Mouse (Mus musculus): ENCODE measurements around the gene Pdzd7. TPM values are rescaled to one million over a fixed set of nuclear protein-coding genes. Genes with fewer than 3 reads are reported as not detected.

Pdzd7 gene
- total and polyA plus RNA-seq, 2 experiments from 2014 or later = 2.9 to 5.9 TPM

GRCm38 (mm10) chr19:45075323-45076035 is 30.0 kb upstream of the Pdzd7 start:
- peak; percentile 29; the same call in 1 of the 2 replicates for TF ChIP-seq CTCF (IDR thresholded peaks at IDR 0.05)
- DNase-seq (ENCODE audit: low spot score) = no peak
- ATAC-seq (ENCODE audit: low FRiP score) = peak; percentile 33; the same call in 1 of the 2 replicates
- WGBS = under 1% methylated on average over 32 of the region's 32 CpGs
- H3K27me3 ChIP-seq (ENCODE audit: insufficient read depth, low read length) = peaks cover 44% of the 10 kb centered on the region
- peak overlapping the region; percentile 98 for H3K4me2 ChIP-seq (ENCODE audit: low read depth, low read length, poor library complexity, severe bottlenecking)
- H3K9ac ChIP-seq (replicated peaks; ENCODE audit: low read length, poor library complexity, severe bottlenecking) = peak overlapping the region; percentile 91
- H3K4me3 ChIP-seq (ENCODE audit: low read depth, low read length) = peak overlapping the region; percentile 68
- H3K27ac ChIP-seq (ENCODE audit: low read depth, low read length) = peak overlapping the region; percentile 96
- H3K4me1 ChIP-seq (ENCODE audit: insufficient read depth, low read length) = 0 out of 2 replicates have a peak, but pooled peaks cover 1% of the 10 kb centered on the region
- H3K9me3 ChIP-seq (ENCODE audit: low read length) = no peaks in the 10 kb centered on the region
- no peaks in the 10 kb centered on the region for H3K36me3 ChIP-seq (ENCODE audit: insufficient read depth, low read length)

GRCm38 (mm10) chr19:45074580-45075322 is 29.2 kb upstream of the Pdzd7 start, which contains the start of gene Kazald1:
TSS of gene Kazald1 (plus strand) at chr19:45075241.
- Histone ChIP-seq H3K4me3 (ENCODE audit: low read depth, low read length) (peak within 1 kb of the TSS; percentile 68), H3K36me3 (ENCODE audit: insufficient read depth, low read length) (no peaks in the 10 kb centered on the region), H3K27me3 (ENCODE audit: insufficient read depth, low read length) (peaks cover 44% of the 10 kb centered on the region), H3K4me2 (ENCODE audit: low read depth, low read length, poor library complexity, severe bottlenecking) (peak within 1 kb of the TSS; percentile 98), H3K27ac (ENCODE audit: low read depth, low read length) (peak within 1 kb of the TSS; percentile 96), H3K4me1 (ENCODE audit: insufficient read depth, low read length) (no peaks in the 10 kb centered on the region), H3K9me3 (ENCODE audit: low read length) (no peaks in the 10 kb centered on the region), H3K9ac (replicated peaks; ENCODE audit: low read length, poor library complexity, severe bottlenecking) (peak within 1 kb of the TSS; percentile 91)
- peak; percentile 96 for DNase-seq (ENCODE audit: low spot score)
- TF ChIP-seq CTCF (IDR thresholded peaks at IDR 0.05) = no peak
- peak; percentile 87 for ATAC-seq (ENCODE audit: low FRiP score)
- WGBS = under 1% methylated on average over 45 of the region's 45 CpGs

- DNase-seq (ENCODE audit: low spot score) (peak; percentile 92), ATAC-seq (ENCODE audit: low FRiP score) (peak; percentile 49; the same call in 1 of the 2 replicates)
- peaks cover 41% of the 10 kb centered on the region for H3K27me3 ChIP-seq (ENCODE audit: insufficient read depth, low read length)
- peak overlapping the region; percentile 91 for H3K9ac ChIP-seq (replicated peaks; ENCODE audit: low read length, poor library complexity, severe bottlenecking)
- peak overlapping the region; percentile 98 for H3K4me2 ChIP-seq (ENCODE audit: low read depth, low read length, poor library complexity, severe bottlenecking)
- 8% methylated on average over 20 of the region's 20 CpGs for WGBS
- H3K27ac ChIP-seq (ENCODE audit: low read depth, low read length) = no peak overlapping the region
- peak; percentile 85 for TF ChIP-seq CTCF (IDR thresholded peaks at IDR 0.05)
- no peaks in the 10 kb centered on the region for H3K36me3 ChIP-seq (ENCODE audit: insufficient read depth, low read length)
- no peaks in the 10 kb centered on the region for H3K9me3 ChIP-seq (ENCODE audit: low read length)
- peak overlapping the region; percentile 68 for H3K4me3 ChIP-seq (ENCODE audit: low read depth, low read length)
- H3K4me1 ChIP-seq (ENCODE audit: insufficient read depth, low read length) = no peaks in the 10 kb centered on the region
Measured at GRCm38 (mm10) chr19:45073871-45074542, 28.5 kb upstream of the Pdzd7 start.

- H3K27ac ChIP-seq (ENCODE audit: low read depth, low read length) = no peak overlapping the region
- H3K27me3 ChIP-seq (ENCODE audit: insufficient read depth, low read length) = peaks cover 30% of the 10 kb centered on the region
- DNase-seq (ENCODE audit: low spot score) (no peak), ATAC-seq (ENCODE audit: low FRiP score) (no peak)
- no peak overlapping the region for H3K4me3 ChIP-seq (ENCODE audit: low read depth, low read length)
- 82% methylated on average over 7 of the region's 7 CpGs for WGBS
- no peaks in the 10 kb centered on the region for H3K4me1 ChIP-seq (ENCODE audit: insufficient read depth, low read length)
- H3K36me3 ChIP-seq (ENCODE audit: insufficient read depth, low read length) = no peaks in the 10 kb centered on the region
- no peak overlapping the region for H3K4me2 ChIP-seq (ENCODE audit: low read depth, low read length, poor library complexity, severe bottlenecking)
- no peak for TF ChIP-seq CTCF (IDR thresholded peaks at IDR 0.05)
- H3K9ac ChIP-seq (replicated peaks; ENCODE audit: low read length, poor library complexity, severe bottlenecking) = no peak overlapping the region
- H3K9me3 ChIP-seq (ENCODE audit: low read length) = no peaks in the 10 kb centered on the region
Measured at GRCm38 (mm10) chr19:45067758-45068510, 22.4 kb upstream of the Pdzd7 start.

GRCm38 (mm10) chr19:45067170-45067569 is 21.7 kb upstream of the Pdzd7 start:
- Histone ChIP-seq H3K27me3 (ENCODE audit: insufficient read depth, low read length) (peaks cover 30% of the 10 kb centered on the region), H3K36me3 (ENCODE audit: insufficient read depth, low read length) (no peaks in the 10 kb centered on the region), H3K9me3 (ENCODE audit: low read length) (no peaks in the 10 kb centered on the region), H3K27ac (ENCODE audit: low read depth, low read length) (no peak overlapping the region), H3K4me1 (ENCODE audit: insufficient read depth, low read length) (no peaks in the 10 kb centered on the region), H3K4me2 (ENCODE audit: low read depth, low read length, poor library complexity, severe bottlenecking) (no peak overlapping the region), H3K9ac (replicated peaks; ENCODE audit: low read length, poor library complexity, severe bottlenecking) (no peak overlapping the region), H3K4me3 (ENCODE audit: low read depth, low read length) (no peak overlapping the region)
- 21% methylated on average over 17 of the region's 17 CpGs for WGBS
- DNase-seq (ENCODE audit: low spot score) (no peak), ATAC-seq (ENCODE audit: low FRiP score) (no peak)
- no peak for TF ChIP-seq CTCF (IDR thresholded peaks at IDR 0.05)

Data from midbrain, postnatal 0 days (tissue).